Mouse (Mus musculus) intestine, postnatal 0 days (tissue): Measurements from ENCODE around the gene Dst. TPM values are rescaled to one million over a fixed set of nuclear protein-coding genes. Genes with fewer than 3 reads are reported as not detected.
A peak's percentile ranks its signal among the peaks of the same experiment; 100 is the strongest.

Experiments used
- ATAC-seq: fragments of 200-750 bp; cut with Nextera tagmentation; 2 replicates; pipeline ENCODE4 v1.8.0; 2017; ENCODE audit warnings: mild to moderate bottlenecking, moderate TSS enrichment, moderate library complexity
- H3K27ac ChIP-seq: fragments of 300-500 bp; sonication (generic); 2 replicates; pipeline ENCODE4 v1.5.1; 2014; ENCODE audit warnings: mild to moderate bottlenecking, low read depth, low read length, moderate library complexity
- H3K27me3 ChIP-seq: fragments of 300-500 bp; sonication (generic); replicated peaks from 2 replicates; pipeline ENCODE4 v1.6.1; 2014; ENCODE audit warnings: low read length, mixed read lengths; ENCODE audit not compliant: control insufficient read depth, insufficient read depth
- H3K36me3 ChIP-seq: fragments of 300-500 bp; sonication (generic); 2 replicates; pipeline ENCODE4 v1.6.1; 2014; ENCODE audit warnings: mild to moderate bottlenecking, moderate library complexity; ENCODE audit not compliant: control insufficient read depth, insufficient read depth
- H3K4me1 ChIP-seq: fragments of 300-500 bp; sonication (generic); replicated peaks from 2 replicates; pipeline ENCODE4 v1.6.1; 2014; ENCODE audit warnings: antibody characterized with exemption, low read length, mixed read lengths; ENCODE audit not compliant: control insufficient read depth, insufficient read depth
- H3K4me2 ChIP-seq: fragments of 300-500 bp; sonication (generic); replicated peaks from 2 replicates; pipeline ENCODE4 v1.6.1; 2014; ENCODE audit warnings: low read depth, mild to moderate bottlenecking, moderate library complexity
- H3K4me3 ChIP-seq: fragments of 300-500 bp; sonication (generic); 2 replicates; pipeline ENCODE4 v1.5.1; 2014; ENCODE audit warnings: low read depth, low read length
- H3K9ac ChIP-seq: fragments of 300-500 bp; sonication (generic); 2 replicates; pipeline ENCODE4 v1.6.1; 2014; ENCODE audit warnings: mild to moderate bottlenecking, low read depth, low read length
- H3K9me3 ChIP-seq: fragments of 300-500 bp; sonication (generic); 2 replicates; pipeline ENCODE4 v1.6.1; 2016; ENCODE audit warnings: mixed run types; ENCODE audit not compliant: control insufficient read depth
- CTCF ChIP-seq: sonication (generic); IDR thresholded peaks from 2 replicates; pipeline ENCODE4 v1.5.1; 2016; ENCODE audit warnings: low read depth, mild to moderate bottlenecking, control low read depth, antibody characterized with exemption, moderate library complexity
- WGBS: fragments of 180-500 bp; shearing (Covaris S2); extraction: QIAGEN DNeasy Blood & Tissue Kit; methylation state at CpG from one replicate; pipeline ENCODE4 v1.1.7; 2014; 5-methylcytosine and 5-hydroxymethylcytosine counted together
- polyA plus RNA-seq: library from polyadenylated mRNA; unstranded; fragments of >200 nt; fragmentation: Nextera tagmentation; extraction: Ambion mirVana; gene quantifications from 2 replicates; pipeline ENCODE4 v1.2.1, GENCODE M21; 2015

Gene Dst
- polyA plus RNA-seq, 1 experiment from 2014 or later = 19.0 TPM

DNA sequence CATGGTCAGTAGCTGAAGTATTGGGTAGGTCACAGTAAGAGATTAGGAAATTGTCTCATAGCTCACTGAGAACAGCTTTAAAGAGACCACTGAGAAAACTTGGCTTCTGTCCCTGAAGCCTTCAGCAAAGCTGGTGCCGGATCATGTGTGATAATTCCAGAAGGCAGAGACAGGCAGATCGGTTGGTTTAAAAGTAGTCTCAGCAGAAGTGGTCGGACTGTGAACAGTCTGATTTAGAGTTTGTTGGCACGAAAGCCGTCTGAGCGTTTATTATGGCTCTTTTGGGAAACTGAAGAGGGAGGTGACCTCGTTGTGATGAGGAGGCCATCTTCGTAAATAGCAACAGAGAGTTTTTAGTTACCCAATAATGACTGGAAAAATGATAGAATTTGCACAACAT is 52.4 kb downstream of the Dst start:
- TF ChIP-seq CTCF = no peak
- WGBS = 67% methylated on average over 8 of the region's 8 CpGs
- Histone ChIP-seq H3K9me3 (no peaks in the 10 kb centered on the region), H3K27ac (no peak overlapping the region), H3K9ac (no peak overlapping the region), H3K4me1 (no peaks in the 10 kb centered on the region), H3K27me3 (no peaks in the 10 kb centered on the region), H3K4me3 (no peak overlapping the region), H3K36me3 (no peaks in the 10 kb centered on the region), H3K4me2 (no peak overlapping the region)
- no peak for ATAC-seq

DNA sequence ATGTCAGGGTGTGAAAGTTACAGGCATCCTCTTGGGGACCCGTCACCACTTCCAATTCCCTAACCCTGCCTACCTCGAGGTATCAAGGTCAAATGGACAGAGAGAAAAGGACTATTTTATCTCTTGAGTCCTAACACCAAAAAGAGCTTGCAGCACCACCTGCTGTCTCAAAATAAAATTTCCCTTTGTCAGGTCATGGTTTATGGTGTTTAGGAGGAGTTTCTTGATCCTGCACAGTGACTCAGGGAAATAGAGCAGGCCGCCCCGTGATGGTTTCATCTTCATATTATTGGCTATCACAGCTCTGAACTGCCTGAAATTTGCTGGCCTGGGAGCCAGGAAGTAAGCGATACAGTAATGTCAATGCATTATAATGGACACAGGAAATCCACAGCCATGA is 56.6 kb downstream of the Dst start:
- Histone ChIP-seq H3K36me3 (no peaks in the 10 kb centered on the region), H3K9ac (no peak overlapping the region), H3K4me2 (no peak overlapping the region), H3K27me3 (no peaks in the 10 kb centered on the region), H3K4me1 (no peaks in the 10 kb centered on the region), H3K4me3 (no peak overlapping the region), H3K27ac (no peak overlapping the region), H3K9me3 (no peaks in the 10 kb centered on the region)
- TF ChIP-seq CTCF = peak; percentile 72
- WGBS = 22% methylated on average over 5 of the region's 5 CpGs
- 0 out of 2 replicates have a peak, but pooled peaks have one; percentile 31 for ATAC-seq

DNA sequence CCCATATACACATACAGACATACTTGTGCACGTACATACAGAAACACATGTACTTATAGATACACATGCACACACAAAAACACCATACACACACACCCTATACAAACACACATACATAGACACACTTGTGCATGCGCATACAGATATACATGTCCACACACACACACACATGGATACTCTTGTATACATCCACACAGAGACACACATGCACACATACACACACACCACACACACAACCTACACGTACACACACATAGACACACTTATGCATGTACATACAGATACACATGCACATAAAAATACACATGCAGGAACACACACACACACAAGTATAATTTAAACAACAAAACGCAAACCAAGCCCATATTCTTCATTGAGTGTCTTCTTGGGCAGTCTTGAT is 57.8 kb downstream of the Dst start:
- no peak for TF ChIP-seq CTCF

DNA sequence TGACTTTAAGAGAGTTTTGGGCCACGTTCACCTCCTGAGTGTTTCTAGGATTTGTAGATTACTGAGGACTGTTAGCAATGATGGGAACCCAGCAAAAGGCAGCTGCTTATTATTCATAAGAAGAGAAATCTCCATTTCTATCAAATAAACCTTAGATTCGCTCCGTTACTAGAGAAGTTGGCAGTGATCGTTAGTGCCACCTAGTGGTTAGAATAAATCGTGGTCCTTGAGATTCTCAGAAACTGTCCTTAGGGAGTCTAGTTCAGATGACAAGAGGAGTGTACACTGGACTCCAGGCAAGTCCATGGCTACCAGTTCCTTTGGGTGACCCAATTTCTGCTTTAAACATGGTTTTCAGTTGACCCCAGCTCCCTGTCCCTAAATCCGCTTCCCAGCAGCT is 58.3 kb downstream of the Dst start:
- H3K4me3 ChIP-seq = no peak overlapping the region
- no peaks in the 10 kb centered on the region for H3K27me3 ChIP-seq
- H3K27ac ChIP-seq = no peak overlapping the region
- peak; percentile 84 for TF ChIP-seq CTCF
- no peaks in the 10 kb centered on the region for H3K36me3 ChIP-seq
- 29% methylated on average over 6 of the region's 6 CpGs for WGBS
- no peaks in the 10 kb centered on the region for H3K9me3 ChIP-seq
- no peaks in the 10 kb centered on the region for H3K4me1 ChIP-seq
- no peak for ATAC-seq
- H3K4me2 ChIP-seq = no peak overlapping the region
- H3K9ac ChIP-seq = no peak overlapping the region

More for the DNA sequence above, 57.8 kb downstream of the Dst start:
- Histone ChIP-seq H3K36me3 (no peaks in the 10 kb centered on the region), H3K9me3 (no peaks in the 10 kb centered on the region), H3K9ac (no peak overlapping the region), H3K27ac (no peak overlapping the region), H3K4me1 (no peaks in the 10 kb centered on the region), H3K4me3 (no peak overlapping the region), H3K4me2 (no peak overlapping the region), H3K27me3 (no peaks in the 10 kb centered on the region)
- WGBS = 82% methylated on average over 4 of the region's 4 CpGs
- no peak for ATAC-seq

DNA sequence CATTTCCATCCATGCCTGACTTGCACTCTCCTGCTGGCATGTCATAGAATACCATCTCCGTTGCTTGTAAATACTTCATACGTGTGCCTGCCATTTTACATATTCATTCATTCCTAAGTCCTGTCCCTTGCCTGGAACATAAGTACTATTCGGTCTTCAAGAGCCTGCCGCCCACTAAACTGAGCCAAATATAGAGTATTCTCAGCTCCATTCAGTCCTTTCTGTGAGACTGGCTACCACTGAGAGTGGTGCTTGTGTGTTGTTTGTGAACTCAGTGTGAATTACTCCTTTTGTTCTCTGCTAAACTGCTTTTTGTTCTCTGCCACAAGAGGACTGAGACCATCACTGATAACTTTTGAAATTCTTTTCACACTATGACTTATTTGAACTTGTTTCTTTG is 59.2 kb downstream of the Dst start:
- Histone ChIP-seq H3K36me3 (no peaks in the 10 kb centered on the region), H3K9me3 (no peaks in the 10 kb centered on the region), H3K4me1 (no peaks in the 10 kb centered on the region), H3K27ac (no peak overlapping the region), H3K27me3 (no peaks in the 10 kb centered on the region), H3K4me3 (no peak overlapping the region), H3K4me2 (no peak overlapping the region), H3K9ac (no peak overlapping the region)
- no peak for ATAC-seq
- WGBS = 88% methylated on average over 4 of the region's 4 CpGs
- no peak for TF ChIP-seq CTCF

DNA sequence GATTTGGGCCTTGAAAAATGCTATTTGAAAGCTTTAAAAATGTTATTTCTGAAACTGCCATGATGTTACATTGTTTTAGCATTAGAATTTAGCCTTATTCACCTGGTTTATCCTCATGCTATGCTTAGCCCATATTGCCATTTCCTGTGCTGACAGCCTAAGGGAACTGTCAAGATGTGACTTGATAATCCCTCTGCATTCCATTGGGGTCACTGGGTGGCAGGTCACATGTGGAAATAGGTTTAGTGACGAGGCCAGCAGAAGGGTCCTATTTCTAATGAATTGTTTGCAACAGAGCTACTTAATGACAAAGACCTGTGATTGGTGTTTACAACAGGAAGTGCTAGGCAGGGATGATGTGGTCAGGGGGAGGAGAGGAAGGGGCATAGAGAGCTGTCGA is 61.9 kb downstream of the Dst start:
- H3K4me3 ChIP-seq = no peak overlapping the region
- no peak for ATAC-seq
- WGBS = 37% methylated on average over 2 of the region's 2 CpGs
- H3K27ac ChIP-seq = no peak overlapping the region
- no peaks in the 10 kb centered on the region for H3K4me1 ChIP-seq
- no peaks in the 10 kb centered on the region for H3K36me3 ChIP-seq
- H3K27me3 ChIP-seq = no peaks in the 10 kb centered on the region
- H3K4me2 ChIP-seq = no peak overlapping the region
- no peak overlapping the region for H3K9ac ChIP-seq
- no peak for TF ChIP-seq CTCF
- H3K9me3 ChIP-seq = no peaks in the 10 kb centered on the region

DNA sequence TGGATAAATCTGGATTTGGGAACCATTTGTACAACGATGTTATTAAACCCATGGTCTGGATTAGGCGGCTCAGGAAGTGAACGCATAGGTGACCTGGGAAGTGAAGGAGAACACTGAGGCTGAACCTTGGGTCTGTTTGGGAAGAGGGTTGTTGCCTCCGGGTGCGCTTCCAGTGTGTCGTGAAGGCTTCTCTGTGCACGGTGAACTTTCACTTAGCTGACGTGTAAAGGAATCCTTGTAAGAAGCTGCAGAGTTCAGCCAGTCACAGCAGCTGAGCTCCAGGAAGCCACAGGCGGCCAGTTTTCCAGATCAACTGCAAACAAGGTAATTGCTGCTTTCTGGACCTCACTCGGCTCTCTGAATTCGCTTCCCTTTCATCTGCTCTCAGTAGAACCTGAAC is 66.4 kb downstream of the Dst start:
- no peak overlapping the region for H3K27ac ChIP-seq
- no peak for TF ChIP-seq CTCF
- ATAC-seq = no peak

More for the DNA sequence above, 66.4 kb downstream of the Dst start:
- 77% methylated on average over 11 of the region's 11 CpGs for WGBS
- Histone ChIP-seq H3K27me3 (no peaks in the 10 kb centered on the region), H3K4me3 (no peak overlapping the region), H3K4me2 (no peak overlapping the region), H3K36me3 (no peaks in the 10 kb centered on the region), H3K9ac (no peak overlapping the region), H3K4me1 (no peaks in the 10 kb centered on the region), H3K9me3 (no peaks in the 10 kb centered on the region)
